Mouse (Mus musculus): ENCODE data around the gene Ippk. TPM values are rescaled to one million over a fixed set of nuclear protein-coding genes. Genes with fewer than 3 reads are reported as not detected.

The Ippk gene
- polyA plus RNA-seq (2011; ENCODE audit: insufficient read length, low read depth, missing spikeins), result 10.4 and 10.8 TPM in 2 replicates

DNA sequence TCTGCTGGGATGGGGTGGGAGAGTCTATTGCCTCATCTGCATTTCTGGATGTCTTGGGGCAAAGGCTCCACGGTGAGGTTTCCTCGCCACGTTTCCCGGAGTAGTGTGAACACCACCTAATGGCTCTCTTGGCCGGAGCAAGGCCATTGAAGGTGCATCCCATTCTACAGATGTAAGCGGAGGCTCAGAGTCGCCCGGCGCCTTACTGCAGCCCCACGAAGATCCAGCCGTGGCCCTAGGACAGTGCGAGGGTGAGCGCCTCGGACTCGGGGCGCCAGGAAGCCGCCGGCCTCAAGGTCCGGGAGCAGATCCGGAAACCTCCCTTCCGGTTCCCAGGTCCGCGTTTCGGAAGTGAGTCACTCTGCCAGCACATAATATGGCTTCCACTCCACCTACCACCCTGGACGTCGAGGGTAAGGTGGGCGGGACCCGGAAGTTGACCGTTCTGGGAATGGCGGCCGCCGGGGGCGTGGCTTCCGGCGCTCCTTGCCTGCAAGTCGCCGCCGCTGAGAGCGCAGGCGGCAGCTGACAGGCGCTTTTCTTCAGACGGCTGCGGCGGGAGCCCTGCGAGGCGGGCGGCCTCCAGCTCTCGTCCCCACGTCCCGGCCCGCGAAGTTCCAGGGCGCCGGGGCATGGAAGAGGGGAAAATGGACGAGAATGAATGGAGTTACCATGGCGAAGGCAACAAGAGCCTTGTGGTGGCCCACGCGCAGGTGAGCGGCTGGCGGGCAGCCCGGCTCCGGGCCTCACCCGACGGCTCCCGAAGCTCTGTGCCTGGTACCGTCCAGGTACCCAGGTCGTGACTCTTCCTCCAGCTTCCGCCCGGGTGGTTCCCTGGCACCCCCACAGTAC, at the start of gene Ippk:
Gene Ippk (plus strand): TSS at position 496 of the 852 bp plus-strand sequence.
- peak; percentile 92 for TF ChIP-seq POLR2A (IDR thresholded peaks at IDR 0.05; ENCODE audit: low read depth, low read length)
- no peak for TF ChIP-seq CTCF (IDR thresholded peaks at IDR 0.05; ENCODE audit: borderline replicate concordance, insufficient read depth, low read length)
- Histone ChIP-seq H3K27ac (ENCODE audit: insufficient read depth, low read length) (peak within 1 kb of the TSS; percentile 34), H3K4me3 (ENCODE audit: insufficient read depth, low read length) (peak within 1 kb of the TSS; percentile 72), H3K4me1 (ENCODE audit: control insufficient read depth, insufficient read depth, low read length) (peaks cover 8% of the 10 kb centered on the region; the same call in 1 of the 2 replicates)

DNA sequence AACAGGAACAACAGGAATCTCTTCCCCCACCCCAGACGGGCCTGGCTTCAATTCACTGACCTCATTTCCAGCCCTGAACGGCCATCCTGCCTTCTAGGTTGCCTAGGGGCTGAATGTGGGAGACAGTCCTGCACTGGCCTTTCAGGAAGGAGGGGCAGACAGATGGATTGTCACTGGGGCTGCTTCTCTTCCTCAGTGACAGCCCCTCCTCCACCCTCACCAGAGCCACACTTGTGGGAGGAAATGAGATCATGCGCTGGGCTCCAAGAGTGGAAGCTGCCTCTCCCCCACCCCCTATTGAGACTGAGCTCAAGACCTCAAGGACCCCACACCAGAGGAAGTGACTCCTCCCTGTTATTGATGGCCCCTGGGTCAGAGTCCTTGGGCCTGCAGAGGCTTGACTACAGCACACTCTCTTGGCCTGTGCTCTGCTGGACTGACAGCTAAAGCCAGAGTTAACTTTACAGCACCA, 49.6 kb upstream of the Ippk start:
- Histone ChIP-seq H3K27ac (ENCODE audit: insufficient read depth, low read length) (no peak overlapping the region), H3K4me1 (ENCODE audit: control insufficient read depth, insufficient read depth, low read length) (peaks cover 5% of the 10 kb centered on the region), H3K4me3 (ENCODE audit: insufficient read depth, low read length) (no peak overlapping the region)
- TF ChIP-seq POLR2A (IDR thresholded peaks at IDR 0.05; ENCODE audit: low read depth, low read length), result no peak
- no peak for TF ChIP-seq CTCF (IDR thresholded peaks at IDR 0.05; ENCODE audit: borderline replicate concordance, insufficient read depth, low read length)

DNA sequence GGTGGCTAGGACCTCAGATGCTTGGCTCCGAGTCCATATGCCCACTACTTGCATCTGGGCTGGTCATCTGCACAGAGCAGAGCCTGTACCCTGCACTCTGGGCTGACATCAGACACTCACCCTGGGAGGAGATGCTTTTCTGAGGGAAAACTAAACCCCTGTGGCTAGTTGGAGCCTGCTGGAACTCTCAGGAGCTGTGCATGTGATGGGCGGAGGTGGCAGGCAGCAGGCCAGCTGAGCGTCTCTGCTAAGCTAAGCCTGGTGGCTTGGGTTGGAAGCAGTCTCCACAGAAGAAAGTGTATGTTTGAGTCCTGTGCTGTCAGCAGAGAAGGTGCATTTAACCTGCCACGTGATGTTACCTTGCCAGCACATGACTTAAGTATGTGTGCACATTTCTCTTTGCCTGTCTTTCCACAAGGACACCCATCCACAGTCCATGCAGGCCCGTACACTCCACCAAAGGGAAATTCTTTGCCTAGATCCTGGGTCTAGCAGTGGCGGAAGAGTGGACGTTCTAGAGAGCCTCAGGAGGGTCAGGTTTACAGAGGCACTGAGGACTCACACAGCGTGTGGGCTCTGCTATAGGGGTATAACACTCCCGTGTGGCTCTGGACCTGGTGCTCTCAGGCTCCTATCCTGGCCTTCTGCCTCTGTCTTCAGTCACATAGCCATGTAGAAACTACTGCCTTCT, 48.5 kb upstream of the Ippk start:
- TF ChIP-seq CTCF (IDR thresholded peaks at IDR 0.05; ENCODE audit: borderline replicate concordance, insufficient read depth, low read length), result no peak
- no peak for TF ChIP-seq POLR2A (IDR thresholded peaks at IDR 0.05; ENCODE audit: low read depth, low read length)
- H3K27ac ChIP-seq (ENCODE audit: insufficient read depth, low read length), result no peak overlapping the region
- no peak overlapping the region for H3K4me3 ChIP-seq (ENCODE audit: insufficient read depth, low read length)
- H3K4me1 ChIP-seq (ENCODE audit: control insufficient read depth, insufficient read depth, low read length), result peaks cover 5% of the 10 kb centered on the region

DNA sequence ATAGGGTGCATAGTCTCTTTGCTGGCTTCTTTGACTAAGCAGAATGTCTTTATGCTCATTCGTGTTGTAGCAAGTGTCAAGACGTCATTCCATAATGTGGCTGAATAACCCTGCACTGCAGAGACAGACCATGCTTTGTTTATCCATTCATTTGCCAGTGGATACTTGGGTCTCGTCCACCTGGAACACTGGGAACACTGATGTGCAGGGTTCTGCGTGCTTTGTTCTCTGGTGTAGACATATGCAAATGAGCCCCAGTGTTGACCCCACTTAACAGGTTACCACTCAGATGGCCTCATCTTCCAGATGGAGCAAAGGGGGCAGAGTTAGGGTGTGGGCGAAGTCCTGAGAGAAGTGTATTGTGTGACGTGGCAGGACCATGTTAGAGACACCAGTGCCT, 46.7 kb upstream of the Ippk start:
- Histone ChIP-seq H3K4me1 (ENCODE audit: control insufficient read depth, insufficient read depth, low read length) (peaks cover 4% of the 10 kb centered on the region), H3K4me3 (ENCODE audit: insufficient read depth, low read length) (no peak overlapping the region), H3K27ac (ENCODE audit: insufficient read depth, low read length) (no peak overlapping the region)
- TF ChIP-seq CTCF (IDR thresholded peaks at IDR 0.05; ENCODE audit: borderline replicate concordance, insufficient read depth, low read length), result no peak
- no peak for TF ChIP-seq POLR2A (IDR thresholded peaks at IDR 0.05; ENCODE audit: low read depth, low read length)

DNA sequence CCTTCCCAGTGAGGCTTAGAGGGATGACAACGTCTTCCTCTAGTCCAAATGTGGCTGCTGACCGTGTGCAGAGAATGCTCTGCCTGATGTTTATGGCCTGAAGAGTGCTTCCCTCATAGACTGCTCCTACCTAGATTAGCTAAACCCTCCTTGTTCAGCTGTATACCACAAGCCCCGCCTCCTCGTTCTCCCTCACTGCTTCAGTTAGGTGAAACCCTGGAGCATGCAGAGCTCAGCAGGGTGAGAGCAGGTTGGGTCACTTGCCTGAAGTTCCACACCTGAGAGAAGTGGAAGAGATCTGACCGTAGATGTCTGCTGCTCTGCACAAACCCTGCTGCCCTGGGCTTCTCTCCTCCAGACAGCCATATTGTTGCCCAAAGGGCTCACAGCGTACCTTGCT, 46.3 kb upstream of the Ippk start:
- Histone ChIP-seq H3K27ac (ENCODE audit: insufficient read depth, low read length) (no peak overlapping the region), H3K4me1 (ENCODE audit: control insufficient read depth, insufficient read depth, low read length) (peaks cover 4% of the 10 kb centered on the region), H3K4me3 (ENCODE audit: insufficient read depth, low read length) (no peak overlapping the region)
- no peak for TF ChIP-seq POLR2A (IDR thresholded peaks at IDR 0.05; ENCODE audit: low read depth, low read length)
- TF ChIP-seq CTCF (IDR thresholded peaks at IDR 0.05; ENCODE audit: borderline replicate concordance, insufficient read depth, low read length), result no peak

DNA sequence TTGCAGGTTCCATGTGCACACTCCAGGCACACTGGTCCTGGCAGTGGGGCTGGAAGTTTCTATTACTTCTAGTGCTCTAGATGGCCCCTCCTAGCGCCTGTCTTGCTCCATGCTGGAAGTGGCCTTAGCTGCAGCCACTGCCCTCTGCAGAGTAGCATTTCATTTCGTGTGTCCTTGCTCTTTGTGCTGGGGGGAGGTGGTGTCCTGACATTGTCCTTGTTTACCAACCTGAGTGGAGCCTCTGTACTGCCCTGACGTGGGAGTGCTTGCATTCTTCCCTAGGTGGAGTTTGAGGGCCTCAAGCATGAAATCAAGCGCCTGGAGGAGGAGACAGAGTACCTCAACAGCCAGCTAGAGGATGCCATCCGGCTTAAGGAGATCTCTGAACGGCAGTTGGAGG, 43.4 kb upstream of the Ippk start:
- Histone ChIP-seq H3K4me3 (ENCODE audit: insufficient read depth, low read length) (no peak overlapping the region), H3K4me1 (ENCODE audit: control insufficient read depth, insufficient read depth, low read length) (no peaks in the 10 kb centered on the region), H3K27ac (ENCODE audit: insufficient read depth, low read length) (no peak overlapping the region)
- no peak for TF ChIP-seq CTCF (IDR thresholded peaks at IDR 0.05; ENCODE audit: borderline replicate concordance, insufficient read depth, low read length)
- no peak for TF ChIP-seq POLR2A (IDR thresholded peaks at IDR 0.05; ENCODE audit: low read depth, low read length)

DNA sequence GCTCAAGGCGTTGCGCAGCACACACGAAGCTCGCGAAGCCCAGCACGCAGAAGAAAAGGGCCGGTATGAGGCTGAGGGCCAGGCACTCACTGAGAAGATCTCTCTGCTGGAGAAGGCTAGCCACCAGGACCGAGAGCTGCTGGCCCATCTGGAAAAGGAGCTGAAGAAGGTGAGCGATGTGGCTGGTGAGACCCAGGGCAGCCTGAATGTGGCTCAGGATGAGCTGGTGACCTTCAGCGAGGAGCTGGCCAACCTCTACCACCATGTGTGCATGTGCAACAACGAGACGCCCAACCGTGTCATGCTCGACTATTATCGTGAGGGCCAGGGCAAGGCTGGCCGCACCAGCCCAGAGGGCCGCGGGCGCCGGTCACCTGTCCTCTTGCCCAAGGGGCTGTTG, 41.7 kb upstream of the Ippk start:
- no peaks in the 10 kb centered on the region for H3K4me1 ChIP-seq (ENCODE audit: control insufficient read depth, insufficient read depth, low read length)
- no peak overlapping the region for H3K4me3 ChIP-seq (ENCODE audit: insufficient read depth, low read length)
- H3K27ac ChIP-seq (ENCODE audit: insufficient read depth, low read length), result no peak overlapping the region
- TF ChIP-seq CTCF (IDR thresholded peaks at IDR 0.05; ENCODE audit: borderline replicate concordance, insufficient read depth, low read length) (no peak), POLR2A (IDR thresholded peaks at IDR 0.05; ENCODE audit: low read depth, low read length) (no peak)

DNA sequence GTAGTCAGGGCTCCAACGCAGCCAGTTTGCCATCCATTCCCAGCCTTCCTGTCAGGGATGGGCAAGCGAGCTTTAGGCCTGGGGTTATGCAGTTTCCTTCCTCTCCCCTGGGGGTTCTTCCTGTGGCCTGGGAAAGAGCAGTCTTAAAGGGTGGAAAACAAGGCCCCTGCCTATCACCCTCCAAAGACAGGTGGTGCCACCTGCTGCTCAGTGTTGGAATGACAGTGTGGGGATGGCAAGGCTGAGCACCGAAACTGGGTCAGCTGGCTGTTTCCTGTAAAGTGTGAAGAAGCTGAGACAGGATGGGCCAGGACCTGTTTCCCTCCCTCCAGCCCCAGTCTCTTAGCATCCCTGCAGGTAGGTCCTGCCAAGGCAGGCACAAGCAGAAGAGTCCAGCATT, 39.8 kb upstream of the Ippk start:
- no peaks in the 10 kb centered on the region for H3K4me1 ChIP-seq (ENCODE audit: control insufficient read depth, insufficient read depth, low read length)
- no peak for TF ChIP-seq POLR2A (IDR thresholded peaks at IDR 0.05; ENCODE audit: low read depth, low read length)
- peak; percentile 94 for TF ChIP-seq CTCF (IDR thresholded peaks at IDR 0.05; ENCODE audit: borderline replicate concordance, insufficient read depth, low read length)
- no peak overlapping the region for H3K27ac ChIP-seq (ENCODE audit: insufficient read depth, low read length)
- H3K4me3 ChIP-seq (ENCODE audit: insufficient read depth, low read length), result no peak overlapping the region

DNA sequence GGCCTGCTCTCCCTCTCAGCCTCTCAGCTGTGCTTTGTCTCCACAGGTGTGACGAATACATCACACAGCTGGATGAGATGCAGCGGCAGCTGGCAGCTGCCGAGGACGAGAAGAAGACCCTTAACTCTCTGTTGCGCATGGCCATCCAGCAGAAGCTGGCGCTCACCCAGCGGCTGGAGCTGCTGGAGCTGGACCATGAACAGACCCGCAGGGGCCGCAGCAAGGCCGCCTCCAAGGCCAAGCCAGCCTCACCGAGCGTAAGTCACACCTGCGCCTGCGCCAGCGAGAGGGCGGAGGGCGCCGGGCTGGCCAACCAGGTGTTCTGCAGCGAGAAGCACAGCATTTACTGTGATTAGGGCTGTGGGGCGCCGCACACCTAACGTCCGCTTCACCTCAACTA, 38.1 kb upstream of the Ippk start:
- TF ChIP-seq CTCF (IDR thresholded peaks at IDR 0.05; ENCODE audit: borderline replicate concordance, insufficient read depth, low read length), result no peak
- TF ChIP-seq POLR2A (IDR thresholded peaks at IDR 0.05; ENCODE audit: low read depth, low read length), result no peak
- H3K27ac ChIP-seq (ENCODE audit: insufficient read depth, low read length), result no peak overlapping the region
- H3K4me1 ChIP-seq (ENCODE audit: control insufficient read depth, insufficient read depth, low read length), result no peaks in the 10 kb centered on the region
- H3K4me3 ChIP-seq (ENCODE audit: insufficient read depth, low read length), result no peak overlapping the region

All from embryonic fibroblast, embryonic 13.5 days (primary cell).